Mouse (Mus musculus): Measurements from ENCODE around the gene Ppm1m. TPM values are rescaled to one million over a fixed set of nuclear protein-coding genes. Genes with fewer than 3 reads are reported as not detected.
A peak's percentile ranks its signal among the peaks of the same experiment; 100 is the strongest.
"Not testable (repeated sequence)": the region's sequence is repeated elsewhere in the genome, so short reads cannot be mapped to it uniquely, and the experiment has no call there.

Gene Ppm1m
- total RNA-seq, 2 experiments from 2014 or later, result 2.6 to 4.7 TPM

DNA sequence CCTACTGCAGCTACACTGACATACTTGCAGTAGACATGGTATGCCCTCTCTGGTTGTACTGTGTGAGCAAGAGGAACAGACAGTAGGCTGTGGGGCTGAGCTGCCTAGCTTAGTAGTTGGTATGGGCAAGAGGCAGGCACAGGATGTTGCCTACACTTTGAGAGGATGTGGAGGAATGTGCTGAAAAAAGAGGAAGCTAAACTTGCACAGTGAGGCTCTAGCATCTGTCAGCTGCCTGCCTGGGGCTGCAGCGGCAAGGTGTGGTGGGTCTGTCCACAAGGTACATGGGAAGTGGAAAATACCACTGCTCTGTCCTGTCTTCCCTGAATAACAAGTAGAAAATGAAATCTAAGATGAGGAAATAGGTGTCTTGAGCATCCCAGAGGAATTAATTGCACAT, 6.5 kb downstream of the Ppm1m start:
- no peak for DNase-seq

GRCm38 (mm10) chr9:106192024-106192423, 7.5 kb downstream of the Ppm1m start:
- no peak for DNase-seq

DNA sequence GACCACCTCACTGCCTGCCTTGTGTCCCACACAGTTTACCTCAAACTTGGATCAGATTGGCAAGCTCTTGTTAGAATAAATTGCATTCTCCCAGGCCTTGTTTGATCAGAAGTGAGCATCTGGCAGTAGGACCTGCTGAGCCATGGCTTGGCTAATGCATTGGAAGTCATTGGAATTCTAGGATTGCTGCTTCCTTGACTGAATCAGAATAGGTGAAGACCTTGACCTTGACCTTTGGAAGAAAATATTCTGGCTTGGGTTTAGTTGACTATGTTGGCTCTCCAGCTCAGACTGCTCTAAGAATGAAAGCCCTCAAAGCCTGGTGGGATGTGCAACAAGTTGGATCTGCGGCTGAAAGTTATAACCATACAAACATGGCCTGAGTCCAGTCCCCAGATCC, 8.2 kb downstream of the Ppm1m start:
- DNase-seq, result no peak

GRCm38 (mm10) chr9:106183996-106184395, 15.6 kb downstream of the Ppm1m start:
- DNase-seq, result no peak

GRCm38 (mm10) chr9:106182146-106182545, 17.4 kb downstream of the Ppm1m start:
- no peak for DNase-seq

- DNase-seq, result no peak
Measured at GRCm38 (mm10) chr9:106179964-106180363, 19.6 kb downstream of the Ppm1m start.

DNA sequence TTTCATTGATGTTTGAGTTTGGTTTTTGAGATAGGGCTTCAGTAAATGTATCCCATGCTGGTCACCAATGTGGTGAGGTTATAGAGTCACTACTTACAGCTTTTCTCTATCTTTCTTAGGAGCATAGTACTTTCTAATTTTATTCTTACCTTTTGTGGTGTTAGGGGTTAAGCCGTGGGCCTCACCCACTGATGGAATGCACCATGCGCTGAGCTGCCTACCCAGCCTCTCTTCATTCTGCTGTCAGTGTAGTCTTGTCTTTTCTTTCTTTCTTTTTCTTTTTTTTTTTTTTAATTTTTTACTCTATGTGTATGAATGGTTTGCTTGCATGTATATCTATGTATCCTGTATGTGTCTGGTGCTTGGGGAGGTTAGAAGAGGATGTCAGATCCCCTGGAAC, 20.1 kb downstream of the Ppm1m start:
- no peak for DNase-seq

DNA sequence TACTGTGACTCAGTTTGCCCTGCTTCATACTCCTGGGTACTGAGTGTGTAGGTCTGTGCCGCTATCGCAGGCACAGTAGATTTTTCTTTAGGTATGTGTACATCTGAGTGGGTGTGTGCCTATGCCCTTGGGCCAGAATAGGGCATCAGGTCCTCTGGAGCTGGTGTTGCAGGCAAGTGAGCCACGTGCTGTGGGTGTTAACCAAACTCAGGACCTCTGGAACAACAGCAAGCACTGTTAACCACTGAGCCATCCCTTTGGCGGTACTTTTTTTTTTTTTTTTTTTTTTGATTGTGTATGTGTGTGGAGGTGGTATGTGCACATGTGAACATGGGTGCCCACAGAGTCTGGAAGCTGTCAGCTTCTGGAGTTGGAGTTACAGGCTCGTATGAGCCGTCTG, 21.7 kb downstream of the Ppm1m start:
- DNase-seq, result no peak

DNA sequence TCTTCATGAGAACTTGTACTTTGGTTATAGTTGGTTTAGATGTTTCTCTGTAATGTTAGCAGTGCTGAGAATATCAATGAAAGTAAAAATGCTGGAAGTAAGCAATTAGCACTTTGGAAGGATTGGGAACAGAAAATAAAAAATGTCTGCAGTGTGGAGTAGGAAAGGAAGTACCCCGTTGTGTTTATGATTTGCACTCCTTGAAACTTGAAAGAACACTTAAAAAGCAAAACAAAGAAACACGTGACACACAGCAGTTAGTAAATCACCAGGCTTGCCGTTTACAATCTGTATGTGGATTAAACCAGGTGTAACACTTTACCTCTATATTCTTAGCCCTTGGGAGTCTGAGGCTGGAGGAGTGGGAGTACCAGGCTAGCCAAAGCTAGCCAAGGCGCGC, 22.8 kb downstream of the Ppm1m start:
- no peak for DNase-seq

DNA sequence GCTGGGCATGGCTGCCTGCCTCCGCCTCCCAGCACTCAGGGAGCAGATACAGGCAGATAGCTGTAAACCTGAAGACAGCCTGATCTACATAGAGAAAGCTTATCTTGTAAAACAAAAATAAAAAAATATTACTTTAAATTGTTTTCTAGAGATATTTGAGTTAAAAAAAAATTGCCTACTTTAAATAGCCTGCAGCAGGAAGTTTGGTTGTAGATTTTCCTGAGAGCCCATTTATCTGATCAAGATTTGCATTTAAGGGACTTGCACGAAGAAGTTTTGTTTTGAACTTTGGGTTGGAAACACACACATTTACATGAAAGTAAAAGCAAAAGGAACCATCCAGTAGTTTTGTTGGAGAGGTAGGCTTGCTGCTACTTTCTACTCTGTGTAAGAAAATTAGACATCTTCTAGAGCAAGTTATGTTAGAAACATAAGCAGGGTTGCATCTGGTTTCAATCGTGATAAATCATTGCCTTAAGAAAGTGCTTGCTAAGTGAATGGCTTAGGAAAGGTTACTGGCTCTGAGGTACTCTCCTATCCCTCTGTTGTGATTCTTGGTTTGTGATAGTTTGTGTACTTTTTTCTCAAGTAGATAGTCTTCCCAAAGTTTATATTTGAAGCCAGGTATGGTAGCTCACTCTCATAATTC, 23.9 kb downstream of the Ppm1m start:
- no peak for DNase-seq

DNA sequence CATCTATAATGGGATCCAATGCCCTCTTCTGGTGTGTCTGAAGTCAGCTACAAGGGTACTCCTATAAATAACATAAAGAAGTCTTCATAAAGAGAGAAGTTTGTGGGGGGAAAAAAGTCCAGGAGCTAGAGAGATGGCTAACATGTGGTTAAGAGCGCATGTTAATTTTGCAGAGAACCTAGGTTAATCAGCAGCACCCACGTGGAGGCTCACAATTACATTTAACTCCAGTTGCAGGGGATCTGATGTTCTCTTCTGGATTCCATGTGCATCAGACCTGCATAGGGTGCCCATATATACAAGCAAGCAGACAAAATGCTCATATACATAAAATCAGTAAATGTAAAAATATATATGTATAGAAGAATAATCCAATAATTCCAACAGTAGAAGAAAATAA, 26.2 kb downstream of the Ppm1m start:
- no peak for DNase-seq

DNA sequence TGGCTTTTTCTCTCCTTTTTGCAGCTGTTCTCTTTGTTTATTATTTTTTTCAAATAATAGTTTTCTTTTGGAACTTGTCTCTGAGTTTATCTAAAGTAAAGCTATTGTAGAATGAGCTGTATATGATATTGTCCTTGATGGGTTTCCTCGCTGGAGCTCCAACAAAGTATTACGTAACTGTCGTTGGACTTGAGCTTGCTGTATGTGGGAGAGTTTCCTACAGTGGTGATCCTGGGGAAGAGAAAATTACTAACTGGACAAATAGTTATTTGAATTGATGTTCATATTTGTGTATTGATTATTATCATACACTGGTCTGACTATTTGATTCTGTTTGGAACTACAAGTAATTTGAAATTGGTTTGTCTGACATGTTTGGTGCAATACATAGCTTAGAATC, 27.0 kb downstream of the Ppm1m start:
- no peak for DNase-seq

DNA sequence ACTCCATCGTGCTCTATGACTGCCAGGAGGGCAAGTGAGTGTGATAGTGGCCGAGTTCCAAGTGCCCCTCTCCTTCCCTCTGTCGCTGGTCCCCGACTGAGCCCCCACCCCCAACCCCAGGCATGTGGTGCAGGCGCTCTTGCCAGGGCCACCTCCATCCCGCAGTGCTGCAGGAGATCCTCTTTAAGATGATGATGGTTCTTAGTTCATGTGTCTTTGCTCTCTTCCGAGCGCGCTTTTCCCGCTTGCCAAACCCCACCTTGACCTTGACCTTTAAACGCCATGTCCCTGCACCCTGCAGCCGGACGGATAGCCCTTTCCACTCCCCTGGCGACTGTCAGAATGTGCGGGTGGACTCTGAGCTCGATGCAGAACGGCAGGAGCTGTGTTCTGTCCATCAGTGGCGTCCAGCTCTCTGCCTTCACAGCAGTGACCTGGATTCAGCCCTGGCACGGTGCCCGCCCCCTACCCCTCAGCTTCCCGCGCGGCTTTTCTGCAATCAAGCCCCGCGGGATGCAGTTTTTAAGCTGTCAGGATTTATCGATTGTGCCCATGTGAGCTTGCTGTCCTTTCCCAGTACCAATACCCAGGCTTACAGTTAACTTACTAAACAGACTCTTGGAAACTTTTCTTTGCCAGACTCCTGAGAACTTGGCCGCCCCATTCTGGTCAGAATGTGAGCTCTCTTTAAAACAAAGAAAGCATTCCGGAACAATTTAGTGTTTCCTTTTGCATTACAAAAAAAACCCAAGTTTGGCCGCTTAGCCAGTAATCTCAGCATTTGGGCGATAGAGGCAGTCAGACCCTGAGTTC, 28.0 kb downstream of the Ppm1m start:
- peak; percentile 62 for DNase-seq

- peak; percentile 91 for DNase-seq
Measured at GRCm38 (mm10) chr9:106170556-106171345, 28.8 kb downstream of the Ppm1m start, which contains the start of gene Wdr82. Wdr82 (plus strand) TSS chr9:106170928.

GRCm38 (mm10) chr9:106169917-106170316, 29.6 kb downstream of the Ppm1m start:
- DNase-seq, result no peak

DNA sequence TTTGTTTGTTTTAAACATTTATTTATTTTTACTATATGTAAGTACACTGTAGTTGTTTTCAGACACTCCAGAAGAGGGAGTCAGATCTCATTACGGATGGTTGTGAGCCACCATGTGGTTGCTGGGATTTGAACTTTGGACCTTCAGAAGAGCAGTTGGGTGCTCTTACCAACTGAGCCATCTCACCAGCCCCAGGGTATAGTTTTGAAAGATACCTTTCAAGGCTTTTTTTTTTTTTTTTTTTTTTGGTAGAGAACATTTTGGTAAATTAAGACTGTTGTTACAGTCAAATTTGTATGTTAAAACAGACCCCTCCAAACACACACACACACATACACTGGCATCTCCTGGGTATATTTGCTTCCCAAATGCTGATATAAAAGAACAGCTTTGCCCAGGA, 30.5 kb downstream of the Ppm1m start:
- DNase-seq, result not testable (repeated sequence)

- no peak for DNase-seq
Measured at GRCm38 (mm10) chr9:106167703-106168102, 31.8 kb downstream of the Ppm1m start.

- no peak for DNase-seq
Measured at GRCm38 (mm10) chr9:106167241-106167640, 32.3 kb downstream of the Ppm1m start.

GRCm38 (mm10) chr9:106166709-106167108, 32.8 kb downstream of the Ppm1m start:
- DNase-seq, result no peak

DNA sequence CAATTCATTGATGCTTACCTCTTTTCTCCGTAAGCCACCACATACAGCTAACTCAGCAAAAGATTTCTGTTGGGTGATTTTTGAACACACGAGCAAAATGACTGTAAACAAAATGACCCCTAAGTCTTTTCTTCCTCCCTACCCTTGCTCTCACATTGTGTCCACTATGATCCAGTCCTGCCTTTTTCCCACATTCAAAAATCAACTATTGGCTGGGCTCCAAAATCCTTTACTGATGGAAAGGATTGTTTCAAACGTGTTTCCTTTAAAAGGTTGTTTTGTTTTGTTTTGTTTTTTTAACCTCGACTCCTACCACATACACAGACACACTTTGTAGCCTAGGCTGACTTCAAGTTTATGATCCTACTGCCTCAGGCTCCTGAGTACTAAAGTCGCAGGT, 39.1 kb downstream of the Ppm1m start:
- DNase-seq, result no peak

DNA sequence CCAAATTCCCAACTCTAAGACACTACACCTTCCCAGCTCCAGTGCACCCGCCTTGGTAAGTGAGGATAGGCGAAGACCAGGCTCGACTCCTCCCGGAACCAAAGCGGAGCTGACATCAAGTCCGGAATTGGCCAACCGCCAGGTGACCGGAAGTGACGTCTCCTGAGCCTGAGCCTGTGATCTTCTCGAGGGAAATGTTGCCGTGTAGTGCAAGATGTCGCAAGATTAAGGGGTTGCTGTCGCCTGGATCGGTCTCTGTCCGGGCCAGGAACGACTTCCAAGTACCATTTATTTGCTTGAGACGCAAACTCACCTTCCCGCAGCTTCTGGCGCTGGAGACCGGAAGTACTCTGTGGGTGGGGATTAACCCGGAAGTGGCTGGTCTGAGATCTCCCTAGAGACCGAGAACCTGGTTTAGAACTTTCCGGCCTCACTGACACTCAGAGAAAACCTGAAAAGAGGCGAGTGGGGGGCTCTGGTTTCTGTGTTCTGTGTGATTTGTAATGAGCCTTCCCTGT, 39.7 kb downstream of the Ppm1m start:
- DNase-seq, result peak; percentile 90

DNA sequence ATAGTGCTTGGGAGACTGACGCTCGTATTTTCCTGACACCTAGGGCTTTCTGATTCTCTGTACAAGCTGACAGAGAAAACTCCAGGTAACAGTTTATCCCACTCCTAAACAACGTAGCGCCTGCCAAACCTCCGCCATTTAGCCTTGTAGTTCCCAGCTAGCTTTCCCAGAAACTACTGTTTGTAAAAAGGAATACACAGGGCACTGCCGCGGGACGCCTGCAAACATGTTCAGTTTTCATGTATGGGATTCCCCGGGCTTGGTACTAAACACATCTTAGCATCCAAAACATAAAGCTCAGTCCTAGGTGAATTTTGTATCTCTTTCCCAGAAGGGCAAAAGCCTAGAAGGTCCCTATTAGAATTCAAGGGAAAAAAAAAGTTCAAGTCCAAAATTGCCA, 40.3 kb downstream of the Ppm1m start:
- DNase-seq, result no peak

GRCm38 (mm10) chr9:106158037-106158491, 41.5 kb downstream of the Ppm1m start, which contains the start of gene Glyctk:
Glyctk (minus strand) TSS chr9:106158138.
- DNase-seq, result no peak

All from gastrocnemius, postnatal 25 days (tissue).